Mouse (Mus musculus) E14TG2a.4 (cell line): ENCODE data around the gene Fam19a5.

Experiments
- CTCF ChIP-seq: conservative IDR thresholded peaks from 2 replicates; pipeline ENCODE4 v1.5.1; 2014; ENCODE audit warnings: low read length
- NANOG ChIP-seq: IDR thresholded peaks from 2 replicates; pipeline ENCODE4 v1.6.1; 2014; ENCODE audit warnings: borderline replicate concordance, low read length, mixed read lengths

DNA sequence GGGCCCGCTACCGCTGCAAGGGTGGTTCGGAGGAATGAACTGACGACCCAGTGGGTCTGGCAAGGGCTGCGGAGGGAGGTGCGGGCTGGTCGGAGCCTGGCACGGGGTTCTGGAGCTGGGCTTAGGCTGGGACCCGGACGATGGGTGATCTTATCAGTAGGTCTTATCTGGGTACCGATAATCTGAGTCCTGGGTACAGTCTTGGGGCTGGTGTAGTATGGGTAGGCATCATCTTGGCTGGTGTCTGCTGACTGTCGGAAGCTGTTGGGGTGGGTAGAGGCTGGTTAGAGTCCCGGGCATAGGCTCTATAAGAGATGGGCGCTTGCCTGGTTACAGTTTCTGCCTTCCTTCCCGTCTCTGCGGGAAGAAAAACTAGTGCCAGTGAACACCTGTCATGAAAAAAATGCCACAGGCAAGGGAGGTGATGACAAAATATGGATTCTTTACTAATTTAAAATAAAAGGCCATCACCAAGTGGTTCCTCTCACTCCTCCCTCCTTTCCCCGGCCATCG lies 1.1 kb downstream of the Fam19a5 start:
- no peak for TF ChIP-seq CTCF
- TF ChIP-seq NANOG, result no peak
